Mouse (Mus musculus): ENCODE measurements around the gene Gm16451. TPM values are rescaled to one million over a fixed set of nuclear protein-coding genes. Genes with fewer than 3 reads are reported as not detected.

Gene Gm16451
- not detected in 4 replicates for total RNA-seq (2023; ENCODE audit: inconsistent age)

DNA sequence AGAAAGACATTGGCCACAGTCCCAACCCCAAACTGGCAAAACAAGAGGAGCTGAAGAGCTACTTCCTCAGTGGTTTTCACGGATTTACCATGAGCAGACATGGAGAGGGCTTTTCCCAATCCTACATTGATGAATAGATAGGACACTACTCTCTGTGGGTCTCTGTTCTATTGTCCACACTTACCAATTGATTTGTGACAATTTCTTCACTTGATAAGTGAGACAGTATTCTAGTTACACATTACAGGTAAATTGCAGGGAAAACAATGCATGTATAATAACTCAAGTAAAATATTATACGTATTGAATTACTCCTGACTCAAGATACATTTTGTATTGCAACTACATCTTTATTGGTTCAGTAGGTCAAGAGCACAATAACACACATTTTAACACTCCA, at the start of gene Gm16451:
Gene Gm16451 (minus strand): TSS at position 101 of the 400 bp plus-strand sequence.

DNA sequence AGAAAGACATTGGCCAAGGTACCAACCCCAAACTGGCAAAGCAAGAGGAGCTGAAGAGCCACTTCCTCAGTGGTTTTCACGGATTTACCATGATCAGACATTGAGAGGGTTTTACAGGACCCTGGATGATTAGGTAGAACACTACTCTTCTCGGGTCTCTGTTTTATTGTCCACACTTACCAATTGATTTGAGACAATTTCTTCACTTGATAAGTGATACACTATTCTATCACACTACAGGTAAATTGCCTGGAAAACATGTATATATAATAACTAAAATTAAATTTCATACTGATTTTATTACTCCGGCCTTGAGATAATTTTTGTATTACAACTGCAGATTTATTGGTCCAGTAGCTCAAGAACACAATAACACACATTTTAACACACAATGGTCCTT, 45.9 kb upstream of the Gm16451 start, which contains the start of gene Vmn1r142:
Gene Vmn1r142 (minus strand): TSS at position 101 of the 400 bp plus-strand sequence.

GRCm38 (mm10) chr7:22134641-22135040, 16.6 kb upstream of the Gm16451 start, which contains the start of gene Gm10666:
TSS of gene Gm10666 (minus strand) at chr7:22134741.

DNA sequence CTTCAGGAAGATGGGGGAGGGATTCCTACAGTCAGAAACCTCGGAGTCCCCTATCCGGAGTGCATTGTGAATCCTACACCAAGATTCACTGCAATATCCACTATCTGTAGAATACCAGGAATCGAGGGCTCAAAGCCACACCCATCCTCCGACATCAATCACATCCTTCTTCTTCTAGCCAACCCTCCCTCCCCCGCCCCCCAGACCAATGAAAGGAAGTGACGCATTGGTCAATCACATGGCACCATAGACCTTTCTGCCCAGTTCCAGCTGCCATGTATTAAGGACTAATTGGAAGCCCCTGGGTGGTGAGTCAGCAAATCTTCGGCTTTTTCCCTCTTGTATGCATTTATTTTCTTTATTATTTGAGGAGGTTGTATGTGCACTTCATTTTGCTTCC, 49.3 kb downstream of the Gm16451 start, which contains the start of gene Vmn1r139:
Gene Vmn1r139 (plus strand): TSS at position 301 of the 400 bp plus-strand sequence.

Other genes with a start within 250 kb of the Gm16451 start
- not detected in 4 replicates for gene Gm5891, start 197.0 kb downstream of the Gm16451 start, total RNA-seq (2023; ENCODE audit: inconsistent age)
- not detected in 4 replicates for gene Vmn1r137, start 123.7 kb downstream of the Gm16451 start, total RNA-seq (2023; ENCODE audit: inconsistent age)
- gene Vmn1r138, start 89.3 kb downstream of the Gm16451 start, total RNA-seq (2023; ENCODE audit: inconsistent age) = not detected in 4 replicates
- not detected in 4 replicates for gene Gm6176, start 61.9 kb downstream of the Gm16451 start, total RNA-seq (2023; ENCODE audit: inconsistent age)
- gene Vmn1r139, start 49.2 kb downstream of the Gm16451 start, total RNA-seq (2023; ENCODE audit: inconsistent age) = not detected in 4 replicates
- not detected in 4 replicates for gene Gm10666, start 16.5 kb upstream of the Gm16451 start, total RNA-seq (2023; ENCODE audit: inconsistent age)
- not detected in 4 replicates for gene Vmn1r142, start 45.8 kb upstream of the Gm16451 start, total RNA-seq (2023; ENCODE audit: inconsistent age)
- gene Vmn1r143, start 71.1 kb upstream of the Gm16451 start, total RNA-seq (2023; ENCODE audit: inconsistent age) = not detected in 4 replicates
- not detected in 4 replicates for gene Gm8653, start 83.0 kb upstream of the Gm16451 start, total RNA-seq (2023; ENCODE audit: inconsistent age)
- gene Gm8453, start 111.2 kb upstream of the Gm16451 start, total RNA-seq (2023; ENCODE audit: inconsistent age) = not detected in 4 replicates
- gene Gm4187, start 211.5 kb upstream of the Gm16451 start, total RNA-seq (2023; ENCODE audit: inconsistent age) = not detected in 4 replicates

All from B cell, adult (primary cell).